Mouse (Mus musculus) ES-E14 (cell line): ENCODE data around the gene Ak6. TPM values are rescaled to one million over a fixed set of nuclear protein-coding genes. Genes with fewer than 3 reads are reported as not detected.

Source experiments
- DNase-seq: peaks from one replicate; pipeline ENCODE4 v3.0.0-alpha.2; 2013; ENCODE audit warnings: low read depth, low spot score
- H3K27ac ChIP-seq: 2 replicates; pipeline ENCODE4 v1.5.1; 2012; ENCODE audit warnings: low read depth, mild to moderate bottlenecking, low read length, moderate library complexity, mixed read lengths; ENCODE audit not compliant: poor library complexity, insufficient read depth, severe bottlenecking
- H3K36me3 ChIP-seq: 2 replicates; pipeline ENCODE4 v1.6.1; 2012; ENCODE audit warnings: mild to moderate bottlenecking, low read length, moderate library complexity, mixed read lengths; ENCODE audit not compliant: control insufficient read depth, poor library complexity, insufficient read depth, severe bottlenecking
- H3K4me1 ChIP-seq, 2 experiments: fragments of 150-350 bp in 1 of 2; sonication (generic) in 1 of 2; 2 replicates each; pipeline ENCODE4 v1.6.1; 2012; ENCODE audit warnings: low read length in 2 of 2, mild to moderate bottlenecking in 1 of 2, mixed read lengths in 1 of 2; ENCODE audit not compliant: control insufficient read depth in 2 of 2, insufficient read depth in 2 of 2, poor library complexity in 1 of 2
- H3K4me3 ChIP-seq, 2 experiments: fragments of 150-350 bp in 1 of 2; sonication (generic) in 1 of 2; 2 replicates each; pipeline ENCODE4 v1.5.1; 2012; ENCODE audit warnings: low read length in 2 of 2, low read depth in 1 of 2, mild to moderate bottlenecking in 1 of 2, mixed read lengths in 1 of 2; ENCODE audit not compliant: insufficient read depth in 1 of 2, poor library complexity in 1 of 2, severe bottlenecking in 1 of 2
- H3K9ac ChIP-seq: 2 replicates; pipeline ENCODE4 v1.6.1; 2012; ENCODE audit warnings: low read depth, mild to moderate bottlenecking, low read length, mixed read lengths; ENCODE audit not compliant: poor library complexity, insufficient read depth, severe bottlenecking
- H3K9me3 ChIP-seq: fragments of 150-350 bp; sonication (generic); 2 replicates; pipeline ENCODE4 v1.6.1; 2012; ENCODE audit warnings: low read depth, mild to moderate bottlenecking, low read length; ENCODE audit not compliant: control insufficient read depth, insufficient read depth
- CHD2 ChIP-seq: IDR thresholded peaks from 2 replicates; pipeline ENCODE4 v1.6.1; 2014; ENCODE audit warnings: mild to moderate bottlenecking, low read depth, low read length, inconsistent platforms
- HCFC1 ChIP-seq: IDR thresholded peaks from 2 replicates; pipeline ENCODE4 v1.6.1; 2012; ENCODE audit warnings: low read length, inconsistent platforms, borderline replicate concordance; ENCODE audit not compliant: insufficient read depth
- MAFK ChIP-seq: IDR thresholded peaks from 2 replicates; pipeline ENCODE4 v1.6.1; 2014; ENCODE audit warnings: mild to moderate bottlenecking, low read depth, low read length, inconsistent platforms; ENCODE audit not compliant: insufficient read depth
- ZC3H11A ChIP-seq: IDR thresholded peaks from 2 replicates; pipeline ENCODE4 v1.6.1; 2012; ENCODE audit warnings: low read depth, mild to moderate bottlenecking, inconsistent platforms, low read length, borderline replicate concordance
- ZNF384 ChIP-seq: IDR thresholded peaks from 2 replicates; pipeline ENCODE4 v1.6.1; 2012; ENCODE audit warnings: low read depth, low read length, inconsistent platforms
- in situ Hi-C, 2 experiments: fragments of 600-800 bp; cut with MboI; formaldehyde crosslinking; loops; one replicate each; pipeline ENCODE4 v1.15.1; 2025; ENCODE audit warnings: low sequenced_read_pairs in 2 of 2, inconsistent platforms in 1 of 2; ENCODE audit not compliant: unreplicated experiment in 2 of 2
- total RNA-seq: library from RNA; depleted of rRNA; stranded (reverse); fragments of 300-350 nt; gene quantifications from 2 replicates; pipeline ENCODE4 v1.2.3, GENCODE M21; 2012

Gene Ak6
- total RNA-seq, 1 experiment: 162 TPM

- TF ChIP-seq CHD2: no peak
- TF ChIP-seq ZC3H11A: no peak
- no peak for TF ChIP-seq MAFK
- no peak for TF ChIP-seq HCFC1
- H3K4me1 ChIP-seq: peaks cover 5 to 6% of the 10 kb centered on the region in 2 experiments
- no peak overlapping the region for H3K27ac ChIP-seq
- no peak overlapping the region for H3K4me3 ChIP-seq
- no peaks in the 10 kb centered on the region for H3K36me3 ChIP-seq
- in situ Hi-C loops: no loop called here
- no peak overlapping the region for H3K9ac ChIP-seq
- no peak for DNase-seq
- no peaks in the 10 kb centered on the region for H3K9me3 ChIP-seq
Observed at GRCm38 (mm10) chr13:100675936-100676635, 25.3 kb downstream of the Ak6 start.

GRCm38 (mm10) chr13:100681615-100682014 lies 30.8 kb downstream of the Ak6 start:
- Histone ChIP-seq H3K36me3 (no peaks in the 10 kb centered on the region), H3K27ac (no peak overlapping the region), H3K4me1 (peaks cover 5 to 6% of the 10 kb centered on the region in 2 experiments), H3K9ac (no peak overlapping the region), H3K4me3 (no peak overlapping the region), H3K9me3 (no peaks in the 10 kb centered on the region)
- no peak for TF ChIP-seq ZNF384
- TF ChIP-seq ZC3H11A: no peak
- no peak for TF ChIP-seq MAFK
- no peak for TF ChIP-seq CHD2
- TF ChIP-seq HCFC1: no peak
- DNase-seq: no peak
- in situ Hi-C loops: no loop called here

GRCm38 (mm10) chr13:100682837-100683236 lies 32.1 kb downstream of the Ak6 start:
- H3K4me1 ChIP-seq: peaks cover 5 to 6% of the 10 kb centered on the region in 2 experiments
- TF ChIP-seq ZNF384: no peak
- no peak for TF ChIP-seq ZC3H11A
- TF ChIP-seq HCFC1: no peak
- TF ChIP-seq MAFK: no peak
- no peak for TF ChIP-seq CHD2
- no peak overlapping the region for H3K4me3 ChIP-seq
- DNase-seq: no peak
- no peaks in the 10 kb centered on the region for H3K36me3 ChIP-seq
- in situ Hi-C loops: no loop called here
- no peak overlapping the region for H3K9ac ChIP-seq
- no peaks in the 10 kb centered on the region for H3K9me3 ChIP-seq
- H3K27ac ChIP-seq: no peak overlapping the region

- no peak for TF ChIP-seq CHD2
- TF ChIP-seq MAFK: no peak
- TF ChIP-seq HCFC1: no peak
- TF ChIP-seq ZNF384: no peak
- no peak for TF ChIP-seq ZC3H11A
- in situ Hi-C loops: no loop called here
Observed at GRCm38 (mm10) chr13:100684355-100684754, 33.6 kb downstream of the Ak6 start.

More at GRCm38 (mm10) chr13:100684355-100684754, 33.6 kb downstream of the Ak6 start:
- H3K4me3 ChIP-seq: no peak overlapping the region
- DNase-seq: no peak
- no peaks in the 10 kb centered on the region for H3K9me3 ChIP-seq
- no peak overlapping the region for H3K9ac ChIP-seq
- H3K4me1 ChIP-seq: peaks cover 3 to 5% of the 10 kb centered on the region in 2 experiments
- H3K36me3 ChIP-seq: no peaks in the 10 kb centered on the region
- no peak overlapping the region for H3K27ac ChIP-seq
